Mouse (Mus musculus) myocyte (in vitro differentiated cells): ENCODE data around the gene Nnmt. TPM values are rescaled to one million over a fixed set of nuclear protein-coding genes. Genes with fewer than 3 reads are reported as not detected.

Experiments
- H3K27me3 ChIP-seq: one replicate; pipeline ENCODE4 v1.6.1; 2011; ENCODE audit not compliant: control insufficient read depth, insufficient read depth, insufficient read length
- H3K36me3 ChIP-seq: one replicate; pipeline ENCODE4 v1.6.1; 2011; ENCODE audit not compliant: control insufficient read depth, insufficient read depth
- H3K4me2 ChIP-seq: one replicate; pipeline ENCODE4 v1.6.1; 2011; ENCODE audit warnings: low read depth, control low read depth
- H3K4me3 ChIP-seq: one replicate; pipeline ENCODE4 v1.5.1; 2011; ENCODE audit warnings: mild to moderate bottlenecking, control low read depth, moderate library complexity
- H3K79me2 ChIP-seq: one replicate; pipeline ENCODE4 v1.6.1; 2011; ENCODE audit not compliant: control insufficient read depth, insufficient read depth
- H3ac ChIP-seq: one replicate; pipeline ENCODE4 v1.6.1; 2011; ENCODE audit not compliant: control insufficient read depth, insufficient read length
- CEBPB ChIP-seq: IDR thresholded peaks from 2 replicates; pipeline ENCODE4 v1.6.1; 2011; ENCODE audit warnings: mild to moderate bottlenecking, moderate library complexity; ENCODE audit not compliant: poor library complexity, insufficient read depth, severe bottlenecking
- E2F4 ChIP-seq: IDR thresholded peaks from one replicate; pipeline ENCODE4 v1.6.1; 2011; ENCODE audit warnings: mild to moderate bottlenecking, control low read depth, moderate library complexity; ENCODE audit not compliant: insufficient read depth
- MAX ChIP-seq: IDR thresholded peaks from one replicate; pipeline ENCODE4 v1.6.1; 2011; ENCODE audit warnings: low read depth, mild to moderate bottlenecking, control low read depth
- MYOD1 ChIP-seq, 3 experiments: IDR thresholded peaks; one replicate each; pipeline ENCODE4 v1.6.1; 2011; ENCODE audit warnings: control low read depth in 2 of 3, low read depth in 2 of 3, mild to moderate bottlenecking in 2 of 3, moderate library complexity in 1 of 3; ENCODE audit not compliant: insufficient read length in 2 of 3, control insufficient read depth in 1 of 3
- MYOG ChIP-seq, 3 experiments: IDR thresholded peaks; one replicate each; pipeline ENCODE4 v1.6.1; 2011; ENCODE audit warnings: control low read depth in 2 of 3, low read depth in 2 of 3, mild to moderate bottlenecking in 2 of 3; ENCODE audit not compliant: insufficient read length in 2 of 3, control insufficient read depth in 1 of 3, insufficient read depth in 1 of 3
- POLR2A ChIP-seq: IDR thresholded peaks from one replicate; pipeline ENCODE4 v1.6.1; 2011; ENCODE audit warnings: low read depth, mild to moderate bottlenecking, control low read depth, moderate library complexity; ENCODE audit not compliant: insufficient read length
- POLR2AphosphoS2 ChIP-seq: IDR thresholded peaks from one replicate; pipeline ENCODE4 v1.6.1; 2011; ENCODE audit warnings: low read depth, control low read depth; ENCODE audit not compliant: insufficient read length
- REST ChIP-seq: IDR thresholded peaks from one replicate; pipeline ENCODE4 v1.6.1; 2011; ENCODE audit warnings: mild to moderate bottlenecking, control low read depth, moderate library complexity; ENCODE audit not compliant: insufficient read depth, insufficient read length
- SRF ChIP-seq: IDR thresholded peaks from one replicate; pipeline ENCODE4 v1.6.1; 2011; ENCODE audit warnings: low read depth; ENCODE audit not compliant: control insufficient read depth, insufficient read length
- TCF12 ChIP-seq: IDR thresholded peaks from one replicate; pipeline ENCODE4 v1.6.1; 2011; ENCODE audit warnings: mild to moderate bottlenecking, control low read depth; ENCODE audit not compliant: poor library complexity, insufficient read depth, severe bottlenecking
- TCF3 ChIP-seq: IDR thresholded peaks from one replicate; pipeline ENCODE4 v1.6.1; 2011; ENCODE audit warnings: low read depth, control low read depth; ENCODE audit not compliant: insufficient read length
- USF1 ChIP-seq: IDR thresholded peaks from one replicate; pipeline ENCODE4 v1.6.1; 2011; ENCODE audit warnings: low read depth, mild to moderate bottlenecking, control low read depth, moderate library complexity
- polyA plus RNA-seq: library from polyadenylated mRNA; unstranded; fragments of >200 nt; fragmentation: generic; extraction: Trizol; gene quantifications from one replicate; pipeline ENCODE4 v1.2.1, GENCODE M21; 2012; ENCODE audit warnings: missing spikeins

The Nnmt gene
- polyA plus RNA-seq, 1 experiment: 4.3 TPM

DNA sequence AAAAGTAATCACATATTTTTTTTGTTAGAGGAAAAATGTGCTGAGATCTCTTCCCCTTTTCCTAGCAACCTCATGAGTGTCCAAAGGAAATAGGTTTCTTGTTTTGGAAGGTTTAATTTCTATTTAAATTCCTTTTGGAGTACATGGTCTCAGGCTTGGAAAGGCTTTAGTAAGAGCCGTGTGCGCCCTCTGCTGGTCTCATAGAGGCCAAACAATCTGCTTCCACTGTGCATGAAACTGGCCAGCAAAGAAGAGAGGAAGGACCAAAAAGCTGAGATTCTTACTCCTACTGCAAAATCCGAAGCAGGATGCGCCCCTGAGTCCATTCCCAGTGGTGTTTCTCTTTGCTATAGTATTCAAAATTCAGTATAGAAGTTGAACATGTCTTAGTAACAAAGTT lies 18.6 kb downstream of the Nnmt start:
- H3K27me3 ChIP-seq: no peaks in the 10 kb centered on the region
- no peak overlapping the region for H3ac ChIP-seq
- no peaks in the 10 kb centered on the region for H3K36me3 ChIP-seq
- no peak overlapping the region for H3K4me3 ChIP-seq
- H3K4me2 ChIP-seq: no peak overlapping the region
- H3K79me2 ChIP-seq: no peaks in the 10 kb centered on the region
- TF ChIP-seq SRF: no peak
- no peak for TF ChIP-seq MYOG (IDR thresholded peaks at IDR 0.05; ENCODE audit: control insufficient read depth in 1 of 3, insufficient read depth in 1 of 3, insufficient read length in 2 of 3, low read depth in 2 of 3)
- no peak for TF ChIP-seq USF1
- TF ChIP-seq TCF12: no peak
- TF ChIP-seq POLR2A: no peak
- TF ChIP-seq CEBPB: no peak
- no peak for TF ChIP-seq REST

DNA sequence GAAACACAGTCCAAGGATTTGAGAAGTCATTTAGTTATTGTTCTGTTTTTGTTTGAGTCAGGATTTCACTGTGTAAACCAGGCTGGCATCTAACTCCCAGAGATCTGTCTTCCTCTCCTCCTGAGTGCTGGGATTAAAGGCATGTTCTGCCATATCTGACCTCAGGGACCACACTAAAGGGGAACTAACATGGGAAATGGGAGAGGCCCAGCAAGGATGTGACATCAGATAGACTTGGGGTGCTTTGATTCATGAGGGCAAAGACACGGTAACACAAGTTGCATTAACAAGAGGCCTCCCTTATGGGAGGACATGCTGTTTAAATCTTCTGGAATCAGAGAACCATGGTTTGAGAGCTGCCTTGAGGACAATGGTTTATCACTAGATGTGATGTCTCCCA lies 24.1 kb downstream of the Nnmt start:
- Histone ChIP-seq H3K79me2 (no peaks in the 10 kb centered on the region), H3K4me3 (no peak overlapping the region), H3K36me3 (no peaks in the 10 kb centered on the region), H3ac (no peak overlapping the region), H3K4me2 (no peak overlapping the region), H3K27me3 (no peaks in the 10 kb centered on the region)
- TF ChIP-seq POLR2A: no peak
- TF ChIP-seq POLR2AphosphoS2: no peak
- TF ChIP-seq SRF: no peak
- TF ChIP-seq E2F4: no peak
- TF ChIP-seq USF1: no peak
- TF ChIP-seq MAX: no peak
- TF ChIP-seq TCF12: no peak
- no peak for TF ChIP-seq CEBPB
- no peak for TF ChIP-seq TCF3
- TF ChIP-seq REST: no peak
- no peak for TF ChIP-seq MYOG (IDR thresholded peaks at IDR 0.05; ENCODE audit: control insufficient read depth in 1 of 3, insufficient read depth in 1 of 3, insufficient read length in 2 of 3, low read depth in 2 of 3)
- no peak for TF ChIP-seq MYOD1 (IDR thresholded peaks at IDR 0.05; ENCODE audit: control insufficient read depth in 1 of 3, insufficient read length in 2 of 3, low read depth in 2 of 3)

DNA sequence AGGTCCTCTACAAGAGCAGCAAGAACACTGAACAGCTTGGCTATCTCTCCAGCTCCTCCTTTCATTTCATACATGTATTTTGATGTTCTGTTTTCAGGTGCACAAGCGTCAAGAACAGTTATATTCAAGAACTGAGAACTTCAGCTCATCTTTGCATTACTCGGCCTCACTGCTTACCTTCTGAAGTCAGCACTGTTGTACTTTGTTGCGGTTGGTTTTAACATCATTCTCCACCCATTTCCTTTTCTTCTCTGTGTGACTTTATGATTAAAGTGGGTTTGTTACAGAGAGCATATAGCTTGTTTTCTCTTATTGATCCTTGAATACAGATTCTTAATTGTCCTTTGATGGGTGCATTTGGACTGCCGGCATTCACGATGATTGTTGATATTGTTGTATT lies 42.6 kb downstream of the Nnmt start:
- TF ChIP-seq E2F4 (no peak), POLR2A (no peak), MAX (no peak), TCF3 (no peak), MYOD1 (IDR thresholded peaks at IDR 0.05; ENCODE audit: control insufficient read depth in 1 of 3, insufficient read length in 2 of 3, low read depth in 2 of 3) (no peak), TCF12 (no peak), USF1 (no peak), MYOG (IDR thresholded peaks at IDR 0.05; ENCODE audit: control insufficient read depth in 1 of 3, insufficient read depth in 1 of 3, insufficient read length in 2 of 3, low read depth in 2 of 3) (no peak), CEBPB (no peak), SRF (no peak), POLR2AphosphoS2 (no peak), REST (no peak)
- H3K27me3 ChIP-seq: no peaks in the 10 kb centered on the region
- no peaks in the 10 kb centered on the region for H3K36me3 ChIP-seq
- H3K4me2 ChIP-seq: no peak overlapping the region
- H3K79me2 ChIP-seq: no peaks in the 10 kb centered on the region
- H3K4me3 ChIP-seq: no peak overlapping the region
- no peak overlapping the region for H3ac ChIP-seq

DNA sequence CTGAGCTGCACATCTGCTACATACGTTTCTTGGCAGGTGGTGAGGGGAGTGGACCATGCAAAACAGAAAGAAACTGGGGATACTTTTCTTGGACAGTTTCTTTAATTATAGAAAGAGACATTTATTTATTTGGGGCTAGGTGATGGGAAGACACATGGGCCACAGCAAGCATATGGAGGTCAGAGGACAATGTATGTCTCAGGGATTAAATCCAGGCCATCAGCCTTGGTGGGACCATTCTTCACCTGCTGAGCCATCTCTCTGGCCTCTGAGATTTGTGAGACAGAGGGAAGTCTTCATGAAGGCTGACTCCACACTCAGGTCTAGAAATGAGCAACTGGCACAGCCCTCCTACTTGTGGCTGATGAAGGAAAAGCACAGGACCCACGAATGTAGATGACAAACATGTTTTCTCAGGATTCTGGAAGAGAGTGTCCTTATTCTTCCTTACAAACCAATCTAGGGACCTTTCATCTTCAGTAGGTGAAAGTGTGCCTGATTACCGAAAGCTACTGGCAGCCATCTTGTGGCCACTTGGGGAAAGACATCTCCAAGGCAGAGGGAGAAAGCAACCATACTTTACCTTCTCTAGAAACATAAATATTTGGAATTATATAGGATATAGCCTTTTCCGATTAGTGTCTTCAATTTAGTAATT lies 45.3 kb downstream of the Nnmt start:
- Histone ChIP-seq H3K36me3 (no peaks in the 10 kb centered on the region), H3K27me3 (no peaks in the 10 kb centered on the region), H3K4me2 (no peak overlapping the region), H3K79me2 (no peaks in the 10 kb centered on the region), H3ac (no peak overlapping the region), H3K4me3 (no peak overlapping the region)
- no peak for TF ChIP-seq TCF12

DNA sequence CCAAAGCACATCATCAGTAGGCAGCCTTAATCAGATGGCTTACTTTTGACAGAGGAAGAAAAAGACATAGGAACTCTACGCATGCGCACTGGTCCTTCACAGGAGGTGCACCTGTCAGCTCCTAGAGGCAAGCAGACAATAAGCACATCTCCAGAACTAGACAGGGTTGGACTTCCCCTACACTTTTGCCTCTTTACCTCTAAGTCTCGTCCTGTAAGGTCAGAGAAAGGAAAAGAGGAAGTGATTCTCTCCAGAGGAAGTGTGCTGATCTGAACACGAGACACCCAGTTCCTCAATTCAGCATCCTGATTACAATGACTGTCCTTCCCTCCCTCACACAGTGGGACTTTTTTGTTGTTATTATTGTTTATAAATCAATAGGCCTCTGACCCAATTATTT lies 46.3 kb downstream of the Nnmt start:
- H3K36me3 ChIP-seq: no peaks in the 10 kb centered on the region
- H3K79me2 ChIP-seq: no peaks in the 10 kb centered on the region
- TF ChIP-seq POLR2AphosphoS2 (no peak), TCF12 (no peak), CEBPB (no peak), E2F4 (no peak), MYOG (IDR thresholded peaks at IDR 0.05; ENCODE audit: control insufficient read depth in 1 of 3, insufficient read depth in 1 of 3, insufficient read length in 2 of 3, low read depth in 2 of 3) (no peak), MYOD1 (IDR thresholded peaks at IDR 0.05; ENCODE audit: control insufficient read depth in 1 of 3, insufficient read length in 2 of 3, low read depth in 2 of 3) (no peak), SRF (no peak), TCF3 (no peak), REST (no peak), USF1 (no peak), POLR2A (no peak), MAX (no peak)
- no peak overlapping the region for H3K4me3 ChIP-seq
- no peaks in the 10 kb centered on the region for H3K27me3 ChIP-seq
- H3ac ChIP-seq: no peak overlapping the region
- no peak overlapping the region for H3K4me2 ChIP-seq
